In genomic region chr5:132115631-132116030, GRCm38 (mm10) we compare ENCODE assay signal across 10 mouse cellular contexts.
DNase-seq lines count a peak whose midpoint lies in the region; ATAC-seq and TF ChIP-seq lines count a peak whose summit lies in the region.
"Had no signal": no experiment of that assay in that cellular context is flagged by ENCODE, and none has a peak within 500 bp of the region (broad histone marks: within the 10 kb centered on the region; RNA-seq: fewer than 3 reads in every experiment).

No protein-coding gene starts in this region.

- H3K27me3 ChIP-seq in heart, adult 2 months (ENCODE audit: control insufficient read depth, insufficient read depth, low read length), result no peaks in the 10 kb centered on the region
- H3K27me3 ChIP-seq in heart, embryonic 10.5 days (ENCODE audit: insufficient read depth, poor library complexity, severe bottlenecking), result no peaks in the 10 kb centered on the region
- no peaks in the 10 kb centered on the region for H3K27me3 ChIP-seq in liver, adult 2 months (ENCODE audit: control insufficient read depth, insufficient read depth, low read length)
- no peaks in the 10 kb centered on the region for H3K27me3 ChIP-seq in liver, embryonic 11.5 days (replicated peaks; ENCODE audit: control insufficient read depth, insufficient read depth, low read length)
- H3K27me3 ChIP-seq: limb, embryonic 13.5 days had no signal

- no peaks in the 10 kb centered on the region for H3K36me3 ChIP-seq in heart, adult 2 months (ENCODE audit: control insufficient read depth, insufficient read depth, low read length)
- H3K36me3 ChIP-seq in heart, embryonic 10.5 days, result no peaks in the 10 kb centered on the region
- H3K36me3 ChIP-seq in liver, adult 2 months (ENCODE audit: control insufficient read depth, insufficient read depth, low read length), result no peaks in the 10 kb centered on the region
- H3K36me3 ChIP-seq in liver, embryonic 11.5 days (ENCODE audit: control insufficient read depth, insufficient read depth, low read length), result no peaks in the 10 kb centered on the region
- H3K36me3 ChIP-seq: forebrain, embryonic 10.5 days; limb, embryonic 13.5 days had no signal

- no peaks in the 10 kb centered on the region; the same call in none of the 2 replicates for H3K4me1 ChIP-seq in heart, adult 2 months (ENCODE audit: control insufficient read depth, insufficient read depth, low read length)
- H3K4me1 ChIP-seq in heart, embryonic 10.5 days, result no peaks in the 10 kb centered on the region
- no peaks in the 10 kb centered on the region for H3K4me1 ChIP-seq in liver, adult 2 months (ENCODE audit: control insufficient read depth, insufficient read depth, low read length)
- H3K4me1 ChIP-seq in liver, embryonic 11.5 days (replicated peaks; ENCODE audit: control insufficient read depth, insufficient read depth, low read length), result no peaks in the 10 kb centered on the region

- no peak overlapping the region for H3K9ac ChIP-seq in heart, adult 2 months (ENCODE audit: low read depth, low read length)
- no peak overlapping the region for H3K9ac ChIP-seq in liver, adult 2 months (ENCODE audit: low read depth, low read length)
- no peak overlapping the region for H3K9ac ChIP-seq in liver, embryonic 11.5 days (ENCODE audit: low read depth, low read length)
- H3K9ac ChIP-seq: limb, embryonic 13.5 days had no signal

- no peak overlapping the region for H3K4me3 ChIP-seq in heart, adult 2 months
- H3K4me3 ChIP-seq in heart, embryonic 10.5 days, result no peak overlapping the region
- no peak overlapping the region for H3K4me3 ChIP-seq in liver, adult 2 months (ENCODE audit: insufficient read depth, low read depth, low read length)
- H3K4me3 ChIP-seq in liver, embryonic 11.5 days (ENCODE audit: low read depth, low read length), result no peak overlapping the region
- H3K4me3 ChIP-seq in left cerebral cortex, adult 2 months, result no peak overlapping the region
- H3K4me3 ChIP-seq: forebrain, embryonic 10.5 days; limb, embryonic 13.5 days had no signal

- no peak overlapping the region for H3K27ac ChIP-seq in heart, adult 2 months
- no peak overlapping the region for H3K27ac ChIP-seq in heart, embryonic 10.5 days
- H3K27ac ChIP-seq in liver, adult 2 months (replicated peaks; ENCODE audit: insufficient read depth, low read depth, low read length), result no peak overlapping the region
- no peak overlapping the region for H3K27ac ChIP-seq in liver, embryonic 11.5 days (ENCODE audit: low read depth, low read length)
- no peak overlapping the region for H3K27ac ChIP-seq in left cerebral cortex, adult 2 months
- H3K27ac ChIP-seq: forebrain, embryonic 10.5 days; limb, embryonic 13.5 days had no signal

- 66% methylated on average over 3 of the region's 3 CpGs for WGBS in heart, adult 2 months
- 64% methylated on average over 3 of the region's 3 CpGs for WGBS in heart, embryonic 10.5 days
- WGBS in liver, adult 2 months, result 76% methylated on average over 3 of the region's 3 CpGs
- 70% methylated on average over 3 of the region's 3 CpGs for WGBS in liver, embryonic 11.5 days

- TF ChIP-seq POLR2A in heart, adult 2 months (IDR thresholded peaks at IDR 0.05; ENCODE audit: insufficient read depth, low read depth, low read length), result no peak
- TF ChIP-seq POLR2A in liver, adult 2 months (IDR thresholded peaks at IDR 0.05; ENCODE audit: extremely low read depth, insufficient read depth, low read length), result no peak

- no peaks in the 10 kb centered on the region for H3K9me3 ChIP-seq in heart, embryonic 10.5 days
- H3K9me3 ChIP-seq in liver, embryonic 11.5 days (ENCODE audit: control insufficient read depth, low read length), result no peaks in the 10 kb centered on the region
- H3K9me3 ChIP-seq: forebrain, embryonic 10.5 days; limb, embryonic 13.5 days had no signal

- no peak overlapping the region for H3K4me2 ChIP-seq in liver, embryonic 11.5 days
- H3K4me2 ChIP-seq: limb, embryonic 13.5 days had no signal

- no peaks in the 10 kb centered on the region for H3K79me2 ChIP-seq in heart, adult 2 months (replicated peaks; ENCODE audit: control insufficient read depth, insufficient read depth, low read length)
- no peaks in the 10 kb centered on the region for H3K79me2 ChIP-seq in liver, adult 2 months (ENCODE audit: control insufficient read depth, insufficient read depth, low read length)

- TF ChIP-seq EP300 in heart, adult 2 months (IDR thresholded peaks at IDR 0.05; ENCODE audit: insufficient read depth, low read depth, low read length), result no peak

- intact Hi-C loops in heart, adult 2 months (cut with DNase I), result loop anchor here (10.0 kb wide), 3 partner anchors 581 to 1889 kb away; no protein-coding TSS in a partner anchor
- intact Hi-C loops in left cerebral cortex, adult 2 months (cut with DNase I), result loop anchor here (10.0 kb wide), 6 partner anchors 291 to 1889 kb away; no protein-coding TSS in a partner anchor

- ATAC-seq in liver, embryonic 11.5 days (replicated peaks; ENCODE audit: low FRiP score), result no peak

- peak; percentile 69 for TF ChIP-seq CTCF in heart, adult 2 months (IDR thresholded peaks at IDR 0.05)
- TF ChIP-seq CTCF in liver, adult 2 months (IDR thresholded peaks at IDR 0.05; ENCODE audit: low read depth, low read length), result no peak
- peak; percentile 70 for TF ChIP-seq CTCF in left cerebral cortex, adult 2 months (IDR thresholded peaks at IDR 0.05)

- DNase-seq in heart, adult 2 months, result no peak
- DNase-seq in heart, embryonic 10.5 days (ENCODE audit: low spot score), result no peak
- DNase-seq in liver, adult 2 months (ENCODE audit: extremely low read depth, low read depth, low spot score), result peak; percentile 3
- DNase-seq in liver, embryonic 11.5 days (ENCODE audit: low spot score), result no peak
- peak; percentile 48 to 69 for DNase-seq in cerebellum, postnatal 14 days
- peak in 1 of 2 experiments; percentile 32 for DNase-seq in left cerebral cortex, adult 2 months (ENCODE audit: extremely low spot score in 1 of 2, low spot score in 2 of 2)
- no peak for DNase-seq in natural killer cell, adult 2 months (ENCODE audit: low spot score in 2 of 2)
- DNase-seq: thymus, postnatal 36 days had no signal

Comparison
In these comparisons a context has a peak if more than half of its experiments do, and no peak if none do; other contexts are left out.
1. DNase-seq: peak in liver, adult 2 months (single experiment) and cerebellum, postnatal 14 days (2 of 2); none in heart, adult 2 months (0 of 2), heart, embryonic 10.5 days (single experiment), liver, embryonic 11.5 days (single experiment) and natural killer cell, adult 2 months (0 of 2).